ENCODE assay signal across 10 mouse cellular contexts in genomic region chr3:41376848-41377582, GRCm38 (mm10).
A peak's percentile ranks its signal among the peaks of the same experiment; 100 is the strongest.
DNase-seq lines count a peak whose midpoint lies in the region; ATAC-seq and TF ChIP-seq lines count a peak whose summit lies in the region.
"Had no signal": no experiment of that assay in that cellular context is flagged by ENCODE, and none has a peak within 500 bp of the region (broad histone marks: within the 10 kb centered on the region; RNA-seq: fewer than 3 reads in every experiment).

No protein-coding gene starts in this region.

- no peak overlapping the region for H3K27ac ChIP-seq in ES-Bruce4 (ENCODE audit: insufficient read depth, low read length)
- H3K27ac ChIP-seq in kidney, embryonic 14.5 days (ENCODE audit: low read depth, low read length), result no peak overlapping the region
- H3K27ac ChIP-seq: macrophage had no signal

- no peaks in the 10 kb centered on the region for H3K9me3 ChIP-seq in ES-Bruce4 (replicated peaks; ENCODE audit: control insufficient read depth, insufficient read depth, low read length, poor library complexity, severe bottlenecking)
- no peaks in the 10 kb centered on the region for H3K9me3 ChIP-seq in kidney, embryonic 14.5 days (ENCODE audit: control insufficient read depth, low read length)
- H3K9me3 ChIP-seq: G1E had no signal

- TF ChIP-seq POLR2A in ES-Bruce4 (IDR thresholded peaks at IDR 0.05; ENCODE audit: insufficient read depth, low read length), result no peak

- ATAC-seq in megakaryocyte, adult 5-6 weeks (ENCODE audit: poor library complexity, severe bottlenecking), result peak; percentile 77
- no peak for ATAC-seq in kidney, embryonic 14.5 days (ENCODE audit: low FRiP score, low TSS enrichment)

- H3K4me1 ChIP-seq in ES-Bruce4 (ENCODE audit: control insufficient read depth, insufficient read depth, low read length), result no peaks in the 10 kb centered on the region
- H3K4me1 ChIP-seq in kidney, embryonic 14.5 days (ENCODE audit: control insufficient read depth, insufficient read depth, low read length), result peaks cover 4% of the 10 kb centered on the region; the same call in 1 of the 2 replicates

- no peaks in the 10 kb centered on the region for H3K36me3 ChIP-seq in ES-Bruce4 (ENCODE audit: control insufficient read depth, insufficient read depth, low read length, poor library complexity, severe bottlenecking)
- no peaks in the 10 kb centered on the region for H3K36me3 ChIP-seq in kidney, embryonic 14.5 days (ENCODE audit: control insufficient read depth, insufficient read depth, low read length)
- H3K36me3 ChIP-seq: G1E had no signal

- WGBS in kidney, embryonic 14.5 days, result 71% methylated on average over 6 of the region's 6 CpGs

- H3K9ac ChIP-seq in ES-Bruce4 (ENCODE audit: low read depth, poor library complexity, severe bottlenecking), result no peak overlapping the region
- no peak overlapping the region for H3K9ac ChIP-seq in kidney, embryonic 14.5 days (ENCODE audit: low read depth, low read length)

- no peaks in the 10 kb centered on the region for H3K27me3 ChIP-seq in ES-Bruce4 (ENCODE audit: control insufficient read depth, insufficient read depth, low read length, poor library complexity, severe bottlenecking)
- no peaks in the 10 kb centered on the region for H3K27me3 ChIP-seq in kidney, embryonic 14.5 days (ENCODE audit: control insufficient read depth, insufficient read depth, low read length)

- no peak overlapping the region for H3K4me3 ChIP-seq in ES-Bruce4 (ENCODE audit: low read depth, low read length)
- H3K4me3 ChIP-seq in kidney, embryonic 14.5 days (ENCODE audit: low read length), result no peak overlapping the region

- no peak for TF ChIP-seq EP300 in ES-Bruce4 (IDR thresholded peaks at IDR 0.05; ENCODE audit: insufficient read depth, low read depth, low read length)

- intact Hi-C loops in heart, postnatal 14 days (cut with DNase I), result loop anchor here (10.0 kb wide), 1 partner anchor 302 kb away; no protein-coding TSS in a partner anchor

- no peak overlapping the region for H3K4me2 ChIP-seq in kidney, embryonic 14.5 days (replicated peaks; ENCODE audit: low read depth, low read length)

- peak; percentile 35 for TF ChIP-seq CTCF in ES-Bruce4 (IDR thresholded peaks at IDR 0.05; ENCODE audit: low read depth, low read length)

- peak; percentile 95 for DNase-seq in heart, adult 11 months
- no peak for DNase-seq in heart, postnatal 14 days
- peak; percentile 59 for DNase-seq in heart, adult 8-10 months (ENCODE audit: low spot score)
- no peak for DNase-seq in left cerebral cortex, adult 11 months (ENCODE audit: low spot score)
- no peak for DNase-seq in cerebellum, adult 9-10 months

Comparison
In these comparisons a context has a peak if more than half of its experiments do, and no peak if none do; other contexts are left out.
1. DNase-seq: peak in heart, adult 11 months (single experiment) and heart, adult 8-10 months (single experiment); none in heart, postnatal 14 days (0 of 2), left cerebral cortex, adult 11 months (single experiment) and cerebellum, adult 9-10 months (single experiment).